Mouse (Mus musculus): Measurements from ENCODE around the gene Trp53bp2. TPM values are rescaled to one million over a fixed set of nuclear protein-coding genes. Genes with fewer than 3 reads are reported as not detected.
A peak's percentile ranks its signal among the peaks of the same experiment; 100 is the strongest.

Gene Trp53bp2
- polyA plus RNA-seq, 1 experiment from 2014 or later, result 35.7 TPM

DNA sequence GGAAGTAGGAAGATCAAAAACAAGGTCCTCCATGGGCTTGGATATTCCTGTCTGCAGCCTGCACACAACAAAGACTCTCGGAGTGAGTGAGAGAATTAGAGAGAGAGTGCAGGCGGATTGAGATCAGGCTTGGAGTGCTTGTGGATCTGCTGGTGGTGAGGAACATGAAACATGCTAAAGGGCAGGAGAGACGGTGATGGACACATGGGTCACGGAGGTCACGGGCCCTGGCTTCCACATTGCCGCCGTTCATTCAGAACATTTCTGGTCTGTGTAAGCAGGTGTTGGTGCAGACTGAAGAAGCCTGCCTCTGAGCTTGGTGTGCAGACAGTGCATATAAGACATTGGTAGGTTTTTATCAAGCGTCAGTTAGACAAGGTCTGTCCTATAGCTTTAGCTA is 50.5 kb downstream of the Trp53bp2 start:
- 86% methylated on average over 8 of the region's 8 CpGs for WGBS
- H3K9me3 ChIP-seq (ENCODE audit: control insufficient read depth, low read length), result no peaks in the 10 kb centered on the region
- H3K4me1 ChIP-seq (replicated peaks; ENCODE audit: control insufficient read depth, insufficient read depth, low read length), result no peaks in the 10 kb centered on the region
- no peaks in the 10 kb centered on the region; the same call in 1 of the 2 replicates for H3K36me3 ChIP-seq (ENCODE audit: control insufficient read depth, insufficient read depth, low read length)
- no peak overlapping the region for H3K9ac ChIP-seq (ENCODE audit: low read length)
- ATAC-seq (replicated peaks; ENCODE audit: low FRiP score) (no peak), DNase-seq (ENCODE audit: low spot score) (no peak)
- no peak overlapping the region for H3K4me2 ChIP-seq (ENCODE audit: low read depth, low read length, severe bottlenecking)
- no peak overlapping the region for H3K4me3 ChIP-seq (ENCODE audit: low read depth, low read length)
- H3K27me3 ChIP-seq (ENCODE audit: control insufficient read depth, insufficient read depth, low read length), result no peaks in the 10 kb centered on the region
- no peak overlapping the region for H3K27ac ChIP-seq (ENCODE audit: low read depth, low read length)

DNA sequence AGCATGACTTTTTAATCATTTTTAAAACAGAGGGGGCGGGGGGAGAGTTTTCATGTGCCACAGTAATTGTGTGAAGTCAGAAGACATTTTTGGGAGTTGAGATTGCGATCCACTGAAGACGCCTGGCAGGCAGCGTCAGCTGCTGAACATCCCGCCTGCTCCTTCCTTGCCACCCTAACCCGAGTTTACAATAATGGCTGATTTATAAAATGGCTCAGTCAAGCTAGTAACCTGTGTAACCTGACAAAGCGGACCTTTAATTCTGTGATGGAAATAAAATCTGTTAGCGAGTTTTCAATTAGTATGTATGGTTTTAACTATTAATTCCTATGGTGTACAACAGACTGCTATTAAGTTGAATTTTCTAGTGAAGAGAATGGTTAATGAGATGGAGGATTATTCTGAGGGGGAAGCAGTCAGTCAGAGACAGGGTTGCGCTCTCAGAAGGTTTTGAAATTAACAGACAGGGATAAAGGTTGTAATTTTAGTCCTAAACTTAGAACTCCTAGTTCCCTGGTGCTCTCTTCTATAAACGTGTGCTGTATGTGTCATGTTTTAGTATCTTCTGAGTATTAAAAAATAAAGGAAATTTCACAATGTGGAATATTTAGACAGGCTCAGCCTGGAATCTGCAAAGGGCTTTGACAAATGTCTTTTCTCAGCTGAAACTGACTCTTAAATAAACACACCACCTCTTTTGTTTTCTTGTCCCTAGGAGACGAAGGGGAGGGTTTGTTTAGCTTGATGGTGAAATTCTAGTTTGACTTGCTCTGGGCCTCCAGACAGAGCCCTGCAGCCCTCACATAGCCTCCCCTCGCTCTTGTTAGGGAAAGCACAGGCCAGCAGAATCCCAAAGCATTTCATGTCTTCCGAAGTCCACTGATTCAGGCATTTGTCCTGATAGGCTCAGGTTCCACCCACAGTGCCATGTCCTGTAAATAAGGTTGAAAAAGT is 51.6 kb downstream of the Trp53bp2 start:
- Histone ChIP-seq H3K4me3 (ENCODE audit: low read depth, low read length) (no peak overlapping the region), H3K4me1 (replicated peaks; ENCODE audit: control insufficient read depth, insufficient read depth, low read length) (no peaks in the 10 kb centered on the region), H3K27ac (ENCODE audit: low read depth, low read length) (no peak overlapping the region), H3K36me3 (ENCODE audit: control insufficient read depth, insufficient read depth, low read length) (no peaks in the 10 kb centered on the region; the same call in 1 of the 2 replicates), H3K9ac (ENCODE audit: low read length) (no peak overlapping the region), H3K27me3 (ENCODE audit: control insufficient read depth, insufficient read depth, low read length) (no peaks in the 10 kb centered on the region), H3K4me2 (ENCODE audit: low read depth, low read length, severe bottlenecking) (no peak overlapping the region), H3K9me3 (ENCODE audit: control insufficient read depth, low read length) (no peaks in the 10 kb centered on the region)
- no peak for DNase-seq (ENCODE audit: low spot score)
- 82% methylated on average over 13 of the region's 13 CpGs for WGBS
- ATAC-seq (replicated peaks; ENCODE audit: low FRiP score), result no peak

DNA sequence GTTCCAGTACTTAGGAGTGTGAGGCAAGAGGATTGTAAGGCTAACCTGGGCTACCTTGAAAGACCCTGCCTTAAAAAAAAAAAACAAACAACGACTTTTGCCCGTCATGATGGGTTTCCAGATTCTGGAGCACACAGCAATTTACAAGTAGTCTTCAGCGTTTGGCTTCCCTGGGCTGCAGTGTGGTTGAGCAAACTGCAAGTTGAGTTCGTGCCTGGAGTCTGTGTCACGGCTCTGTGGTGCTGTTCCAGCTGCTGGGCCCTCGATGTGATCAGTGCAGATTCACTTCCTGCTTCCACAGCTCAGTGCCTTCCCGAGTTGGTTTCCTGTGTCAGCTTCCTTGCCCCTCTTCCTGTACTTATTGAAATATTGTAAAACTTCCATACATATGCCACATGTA is 52.3 kb downstream of the Trp53bp2 start:
- H3K4me2 ChIP-seq (ENCODE audit: low read depth, low read length, severe bottlenecking), result no peak overlapping the region
- H3K4me3 ChIP-seq (ENCODE audit: low read depth, low read length), result no peak overlapping the region
- no peaks in the 10 kb centered on the region; the same call in 1 of the 2 replicates for H3K36me3 ChIP-seq (ENCODE audit: control insufficient read depth, insufficient read depth, low read length)
- WGBS, result 88% methylated on average over 7 of the region's 7 CpGs
- H3K4me1 ChIP-seq (replicated peaks; ENCODE audit: control insufficient read depth, insufficient read depth, low read length), result no peaks in the 10 kb centered on the region
- H3K27ac ChIP-seq (ENCODE audit: low read depth, low read length), result no peak overlapping the region
- DNase-seq (ENCODE audit: low spot score), result no peak
- H3K9ac ChIP-seq (ENCODE audit: low read length), result no peak overlapping the region
- no peaks in the 10 kb centered on the region for H3K27me3 ChIP-seq (ENCODE audit: control insufficient read depth, insufficient read depth, low read length)
- ATAC-seq (replicated peaks; ENCODE audit: low FRiP score), result no peak
- H3K9me3 ChIP-seq (ENCODE audit: control insufficient read depth, low read length), result no peaks in the 10 kb centered on the region

DNA sequence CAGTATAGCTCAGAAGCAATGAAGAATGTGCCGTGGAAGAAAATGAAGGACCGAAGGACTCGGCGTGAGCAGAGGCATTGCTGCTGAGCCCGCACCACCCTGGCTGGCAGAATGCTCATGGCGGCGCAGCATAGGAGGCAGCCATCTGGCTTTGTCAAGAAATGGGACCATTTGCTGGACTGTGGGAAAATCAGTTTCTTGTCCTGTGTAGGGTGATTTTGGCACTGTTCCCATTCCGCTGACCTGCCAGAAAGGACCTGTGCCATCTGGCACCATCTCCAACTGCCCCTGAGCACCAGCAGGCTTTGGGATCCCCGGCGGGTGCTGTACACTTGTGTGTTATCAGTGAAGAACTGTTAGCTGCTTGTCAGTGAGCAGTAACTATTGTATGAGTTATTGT is 52.8 kb downstream of the Trp53bp2 start:
- Histone ChIP-seq H3K27ac (ENCODE audit: low read depth, low read length) (no peak overlapping the region), H3K4me2 (ENCODE audit: low read depth, low read length, severe bottlenecking) (no peak overlapping the region), H3K36me3 (ENCODE audit: control insufficient read depth, insufficient read depth, low read length) (no peaks in the 10 kb centered on the region; the same call in 1 of the 2 replicates), H3K9me3 (ENCODE audit: control insufficient read depth, low read length) (no peaks in the 10 kb centered on the region), H3K4me1 (replicated peaks; ENCODE audit: control insufficient read depth, insufficient read depth, low read length) (no peaks in the 10 kb centered on the region), H3K4me3 (ENCODE audit: low read depth, low read length) (no peak overlapping the region), H3K27me3 (ENCODE audit: control insufficient read depth, insufficient read depth, low read length) (no peaks in the 10 kb centered on the region), H3K9ac (ENCODE audit: low read length) (no peak overlapping the region)
- ATAC-seq (replicated peaks; ENCODE audit: low FRiP score) (no peak), DNase-seq (ENCODE audit: low spot score) (no peak)
- WGBS, result 96% methylated on average over 10 of the region's 10 CpGs

DNA sequence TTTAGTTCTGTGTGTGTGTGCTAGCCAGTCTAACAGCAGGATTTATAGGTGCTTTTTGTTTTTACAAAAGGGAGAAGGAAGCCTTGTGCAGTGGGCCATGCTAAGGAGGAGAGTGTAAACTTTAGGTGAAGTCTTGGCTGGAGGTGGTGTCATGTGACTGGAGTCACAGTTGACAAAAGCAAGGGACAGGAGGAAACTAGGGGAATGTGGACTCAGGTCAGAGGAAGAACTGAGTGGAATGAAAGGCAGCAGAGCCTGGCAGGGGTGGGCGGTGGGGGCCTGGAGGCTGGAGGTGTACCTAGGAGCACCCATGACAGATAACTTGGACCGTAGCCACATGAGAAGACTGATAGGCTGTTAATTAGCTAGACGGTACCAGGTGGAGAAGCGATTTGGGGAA is 56.3 kb downstream of the Trp53bp2 start:
- Histone ChIP-seq H3K9ac (ENCODE audit: low read length) (no peak overlapping the region), H3K27me3 (ENCODE audit: control insufficient read depth, insufficient read depth, low read length) (no peaks in the 10 kb centered on the region), H3K4me3 (ENCODE audit: low read depth, low read length) (no peak overlapping the region), H3K4me1 (replicated peaks; ENCODE audit: control insufficient read depth, insufficient read depth, low read length) (no peaks in the 10 kb centered on the region), H3K27ac (ENCODE audit: low read depth, low read length) (no peak overlapping the region), H3K9me3 (ENCODE audit: control insufficient read depth, low read length) (no peaks in the 10 kb centered on the region), H3K4me2 (ENCODE audit: low read depth, low read length, severe bottlenecking) (no peak overlapping the region), H3K36me3 (ENCODE audit: control insufficient read depth, insufficient read depth, low read length) (no peaks in the 10 kb centered on the region; the same call in 1 of the 2 replicates)
- DNase-seq (ENCODE audit: low spot score) (peak; percentile 46), ATAC-seq (replicated peaks; ENCODE audit: low FRiP score) (no peak)
- WGBS, result 87% methylated on average over 4 of the region's 4 CpGs

DNA sequence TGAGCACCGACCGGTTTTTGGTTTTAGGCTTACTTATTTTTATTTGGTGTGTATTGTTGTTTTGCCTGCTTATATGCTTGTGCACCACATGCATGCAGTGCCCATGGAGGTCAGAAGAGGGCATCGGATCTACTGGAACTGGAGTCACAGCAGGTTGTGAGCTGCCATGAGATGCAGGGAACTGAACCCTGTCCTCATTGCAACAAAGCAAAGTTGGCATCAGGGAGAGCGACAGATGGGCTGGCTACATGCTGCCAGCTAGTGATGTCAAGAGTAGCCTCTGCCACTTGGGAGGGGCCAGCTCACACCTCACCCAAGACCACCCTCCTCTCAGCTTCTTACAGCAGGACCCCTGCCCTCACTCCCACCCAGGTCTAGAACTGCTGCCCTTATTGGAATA is 57.0 kb downstream of the Trp53bp2 start:
- Histone ChIP-seq H3K36me3 (ENCODE audit: control insufficient read depth, insufficient read depth, low read length) (no peaks in the 10 kb centered on the region; the same call in 1 of the 2 replicates), H3K9ac (ENCODE audit: low read length) (no peak overlapping the region), H3K4me1 (replicated peaks; ENCODE audit: control insufficient read depth, insufficient read depth, low read length) (no peaks in the 10 kb centered on the region), H3K4me2 (ENCODE audit: low read depth, low read length, severe bottlenecking) (no peak overlapping the region), H3K27me3 (ENCODE audit: control insufficient read depth, insufficient read depth, low read length) (no peaks in the 10 kb centered on the region), H3K27ac (ENCODE audit: low read depth, low read length) (no peak overlapping the region), H3K4me3 (ENCODE audit: low read depth, low read length) (no peak overlapping the region), H3K9me3 (ENCODE audit: control insufficient read depth, low read length) (no peaks in the 10 kb centered on the region)
- DNase-seq (ENCODE audit: low spot score) (no peak), ATAC-seq (replicated peaks; ENCODE audit: low FRiP score) (no peak)
- 89% methylated on average over 4 of the region's 4 CpGs for WGBS

DNA sequence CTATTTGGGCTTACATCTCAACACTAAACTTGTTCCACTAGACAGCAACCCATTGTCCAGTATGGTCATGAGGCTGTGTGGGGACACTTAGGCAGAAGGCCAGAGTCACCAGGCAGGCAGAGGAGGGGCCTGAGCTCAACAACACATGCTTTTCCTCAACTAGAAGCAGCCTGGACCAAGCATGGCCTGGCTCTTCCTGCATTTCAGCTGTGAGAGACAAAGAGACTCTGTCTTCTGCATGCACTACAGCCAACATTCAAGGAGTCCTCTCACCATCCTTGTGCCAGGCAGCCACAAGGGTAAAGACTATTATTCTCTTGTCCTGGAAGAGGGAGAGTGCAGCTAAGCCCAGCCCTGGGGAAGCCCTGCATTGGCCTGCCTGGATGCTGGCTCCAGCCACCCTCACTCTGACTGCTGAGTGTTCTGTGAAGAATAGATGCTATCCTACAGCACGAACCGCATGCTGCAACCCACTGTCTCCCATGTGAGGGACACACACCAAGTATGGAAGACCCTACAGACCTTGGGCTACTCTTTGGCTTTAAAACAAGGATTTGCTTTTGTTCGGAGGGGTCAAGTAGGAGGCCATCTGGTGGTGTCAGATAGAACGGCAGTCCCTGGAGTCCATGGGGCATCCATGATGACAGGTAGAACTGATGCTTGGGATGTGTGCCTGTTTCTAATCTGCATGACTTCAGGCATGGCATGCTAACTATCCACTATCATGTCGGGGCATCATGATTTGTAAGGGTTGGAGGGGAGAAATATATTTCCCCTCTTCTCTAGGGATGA is 66.2 kb downstream of the Trp53bp2 start:
- H3K9ac ChIP-seq (ENCODE audit: low read length), result no peak overlapping the region
- 78% methylated on average over 5 of the region's 5 CpGs for WGBS
- no peak for DNase-seq (ENCODE audit: low spot score)
- H3K27ac ChIP-seq (ENCODE audit: low read depth, low read length), result no peak overlapping the region
- no peak overlapping the region for H3K4me2 ChIP-seq (ENCODE audit: low read depth, low read length, severe bottlenecking)
- no peaks in the 10 kb centered on the region for H3K9me3 ChIP-seq (ENCODE audit: control insufficient read depth, low read length)
- no peaks in the 10 kb centered on the region for H3K4me1 ChIP-seq (replicated peaks; ENCODE audit: control insufficient read depth, insufficient read depth, low read length)
- no peaks in the 10 kb centered on the region for H3K27me3 ChIP-seq (ENCODE audit: control insufficient read depth, insufficient read depth, low read length)
- H3K36me3 ChIP-seq (ENCODE audit: control insufficient read depth, insufficient read depth, low read length), result peaks cover 2% of the 10 kb centered on the region; the same call in 1 of the 2 replicates
- H3K4me3 ChIP-seq (ENCODE audit: low read depth, low read length), result no peak overlapping the region
- no peak for ATAC-seq (replicated peaks; ENCODE audit: low FRiP score)

DNA sequence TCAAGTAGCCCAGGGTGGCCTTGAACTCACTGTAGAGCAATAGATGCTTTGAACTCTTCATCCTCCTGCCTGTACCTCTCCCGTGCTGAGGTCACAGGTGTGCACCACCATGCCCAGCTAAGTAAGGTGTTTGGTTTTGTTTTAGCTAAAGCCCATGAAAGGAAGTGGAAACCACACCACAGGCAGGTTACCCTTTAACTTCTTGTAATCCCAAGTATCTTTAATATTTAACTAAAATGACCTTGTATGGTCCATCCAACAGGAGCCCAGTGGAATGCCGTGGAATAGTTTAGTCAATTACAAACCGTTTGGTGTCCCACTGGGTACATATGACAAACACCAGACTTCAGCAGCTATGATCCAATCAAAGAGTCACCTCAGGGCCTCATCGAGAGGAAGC is 70.0 kb downstream of the Trp53bp2 start:
- Histone ChIP-seq H3K9me3 (ENCODE audit: control insufficient read depth, low read length) (no peaks in the 10 kb centered on the region), H3K27me3 (ENCODE audit: control insufficient read depth, insufficient read depth, low read length) (no peaks in the 10 kb centered on the region), H3K9ac (ENCODE audit: low read length) (no peak overlapping the region), H3K4me2 (ENCODE audit: low read depth, low read length, severe bottlenecking) (no peak overlapping the region), H3K4me1 (replicated peaks; ENCODE audit: control insufficient read depth, insufficient read depth, low read length) (no peaks in the 10 kb centered on the region), H3K36me3 (ENCODE audit: control insufficient read depth, insufficient read depth, low read length) (no peaks in the 10 kb centered on the region; the same call in 1 of the 2 replicates), H3K4me3 (ENCODE audit: low read depth, low read length) (no peak overlapping the region), H3K27ac (ENCODE audit: low read depth, low read length) (no peak overlapping the region)
- WGBS, result 90% methylated on average over 4 of the region's 4 CpGs
- ATAC-seq (replicated peaks; ENCODE audit: low FRiP score), result no peak
- DNase-seq (ENCODE audit: low spot score), result no peak

All from forebrain, embryonic 11.5 days (tissue).